In genomic region chr10:17660836-17661452, GRCm38 (mm10) we compare ENCODE assay signal across 24 mouse cellular contexts.
DNase-seq lines count a peak whose midpoint lies in the region; ATAC-seq lines count a peak whose summit lies in the region.
"Had no signal": no experiment of that assay in that cellular context is flagged by ENCODE, and none has a peak within 500 bp of the region (broad histone marks: within the 10 kb centered on the region; RNA-seq: fewer than 3 reads in every experiment).

No protein-coding gene starts in this region.

- 89% methylated on average over 5 of the region's 5 CpGs for WGBS in hindbrain, embryonic 12.5 days

- H3K9ac ChIP-seq in hindbrain, embryonic 12.5 days = no peak overlapping the region
- H3K9ac ChIP-seq: embryonic facial prominence, embryonic 13.5 days; hindbrain, embryonic 14.5 days; limb, embryonic 12.5 days; liver, embryonic 12.5 days; midbrain, embryonic 13.5 days had no signal

- peaks cover 11% of the 10 kb centered on the region for H3K4me1 ChIP-seq in hindbrain, embryonic 12.5 days

- H3K9me3 ChIP-seq in hindbrain, embryonic 12.5 days (replicated peaks) = no peaks in the 10 kb centered on the region
- H3K9me3 ChIP-seq: embryonic facial prominence, embryonic 13.5 days; limb, embryonic 12.5 days; liver, embryonic 12.5 days; midbrain, embryonic 13.5 days had no signal

- peak; percentile 83 for DNase-seq in 416B (ENCODE audit: low read depth)
- peak; percentile 82 for DNase-seq in A20 (ENCODE audit: low read depth, low spot score)
- peak; percentile 22 for DNase-seq in brain, adult 2 months (ENCODE audit: low read depth, low spot score)
- DNase-seq in gastrocnemius, adult 18-20 months (ENCODE audit: low spot score) = no peak
- no peak for DNase-seq in left cerebral cortex, postnatal 10 days (ENCODE audit: extremely low spot score in 1 of 2, low spot score in 2 of 2)
- DNase-seq: adrenal gland, adult 2 months; cerebellum, adult 11 months; cerebellum, postnatal 10 days; kidney, adult 8-10 months; kidney, postnatal 25 days; lung, adult 2 months; right cerebral cortex, postnatal 14 days had no signal

- ATAC-seq in megakaryocyte progenitor cell, adult 5-6 weeks (replicated peaks; ENCODE audit: poor library complexity) = peak; percentile 89
- ATAC-seq in hindbrain, embryonic 12.5 days (ENCODE audit: low FRiP score) = no peak
- ATAC-seq: forebrain, embryonic 16.5 days; liver, embryonic 12.5 days; midbrain, embryonic 13.5 days had no signal

- H3K4me2 ChIP-seq in hindbrain, embryonic 12.5 days (replicated peaks) = no peak overlapping the region
- H3K4me2 ChIP-seq: embryonic facial prominence, embryonic 13.5 days; hindbrain, embryonic 14.5 days; limb, embryonic 12.5 days; liver, embryonic 12.5 days; midbrain, embryonic 13.5 days had no signal

- no peaks in the 10 kb centered on the region for H3K36me3 ChIP-seq in hindbrain, embryonic 12.5 days
- H3K36me3 ChIP-seq: embryonic facial prominence, embryonic 13.5 days; limb, embryonic 12.5 days; liver, embryonic 12.5 days; midbrain, embryonic 13.5 days had no signal

- H3K27me3 ChIP-seq in hindbrain, embryonic 12.5 days = no peaks in the 10 kb centered on the region
- H3K27me3 ChIP-seq: embryonic facial prominence, embryonic 13.5 days; limb, embryonic 12.5 days; midbrain, embryonic 13.5 days had no signal

- no peak overlapping the region for H3K4me3 ChIP-seq in hindbrain, embryonic 12.5 days
- H3K4me3 ChIP-seq: embryonic facial prominence, embryonic 13.5 days; heart, adult 2 months; left cerebral cortex, adult 2 months; limb, embryonic 12.5 days; liver, embryonic 12.5 days; midbrain, embryonic 13.5 days; myocyte had no signal

- H3K27ac ChIP-seq in hindbrain, embryonic 12.5 days = no peak overlapping the region
- H3K27ac ChIP-seq: embryonic facial prominence, embryonic 13.5 days; heart, adult 2 months; hindbrain, embryonic 14.5 days; left cerebral cortex, adult 2 months; limb, embryonic 12.5 days; liver, embryonic 12.5 days; midbrain, embryonic 13.5 days; stomach, postnatal 0 days had no signal

- intact Hi-C loops in left cerebral cortex, postnatal 10 days (cut with DNase I) = no loop called here

Comparison
In these comparisons a context has a peak if more than half of its experiments do, and no peak if none do; other contexts are left out.
1. DNase-seq: peak in 416B (single experiment), A20 (single experiment) and brain, adult 2 months (single experiment); none in gastrocnemius, adult 18-20 months (single experiment) and left cerebral cortex, postnatal 10 days (0 of 2).